Mouse (Mus musculus): ENCODE data around the gene Klhl6. TPM values are rescaled to one million over a fixed set of nuclear protein-coding genes. Genes with fewer than 3 reads are reported as not detected.

Klhl6 gene
- polyA plus RNA-seq, 1 experiment from 2014 or later: 20.7 TPM

- no peaks in the 10 kb centered on the region for H3K27me3 ChIP-seq (ENCODE audit: insufficient read depth, low read length)
- no peak overlapping the region for H3K27ac ChIP-seq (ENCODE audit: low read length)
- H3K9ac ChIP-seq (replicated peaks; ENCODE audit: low read length): no peak overlapping the region
- no peaks in the 10 kb centered on the region for H3K9me3 ChIP-seq (ENCODE audit: low read length)
- no peaks in the 10 kb centered on the region for H3K36me3 ChIP-seq (ENCODE audit: insufficient read depth, low read length)
- WGBS: 93% methylated on average over 1 of the region's 1 CpGs
- H3K4me1 ChIP-seq (ENCODE audit: insufficient read depth, low read length): no peaks in the 10 kb centered on the region
- no peak overlapping the region for H3K4me2 ChIP-seq (replicated peaks; ENCODE audit: low read depth, low read length)
- no peak overlapping the region for H3K4me3 ChIP-seq (ENCODE audit: low read length)
- no peak for ATAC-seq (ENCODE audit: low FRiP score, low TSS enrichment)
Measured at GRCm38 (mm10) chr16:19903792-19904191, 79.0 kb downstream of the Klhl6 start.

Other genes starting within 250 kb of the Klhl6 start
- 10.5 and 11.6 TPM in 2 replicates for gene B3gnt5, start 222.8 kb downstream of the Klhl6 start, polyA plus RNA-seq (2015; fragmentation: Nextera tagmentation; extraction: Ambion mirVana)
- gene Klhl24, start 114.5 kb upstream of the Klhl6 start, polyA plus RNA-seq (2015; fragmentation: Nextera tagmentation; extraction: Ambion mirVana): 34.9 and 36.4 TPM in 2 replicates
- 31.5 and 38.7 TPM in 2 replicates for gene Yeats2, start 158.0 kb upstream of the Klhl6 start, polyA plus RNA-seq (2015; fragmentation: Nextera tagmentation; extraction: Ambion mirVana)

Data from kidney, embryonic 16.5 days (tissue).